Mouse (Mus musculus) bone marrow macrophage, adult 2 months (primary cell): ENCODE data around the gene Gm3045.

Experiments used
- CTCF ChIP-seq: IDR thresholded peaks from 2 replicates; pipeline ENCODE4 v1.5.1; 2012; ENCODE audit warnings: low read depth, mild to moderate bottlenecking, low read length, moderate library complexity
- POLR2A ChIP-seq: IDR thresholded peaks from 2 replicates; pipeline ENCODE4 v1.6.1; 2012; ENCODE audit warnings: mild to moderate bottlenecking, low read depth, low read length, borderline replicate concordance

GRCm38 (mm10) chr13:56419538-56419937 lies 6.9 kb upstream of the Gm3045 start:
- TF ChIP-seq POLR2A = no peak
- no peak for TF ChIP-seq CTCF
